8 mouse cellular contexts compared by ENCODE assay signal in the genomic region with DNA sequence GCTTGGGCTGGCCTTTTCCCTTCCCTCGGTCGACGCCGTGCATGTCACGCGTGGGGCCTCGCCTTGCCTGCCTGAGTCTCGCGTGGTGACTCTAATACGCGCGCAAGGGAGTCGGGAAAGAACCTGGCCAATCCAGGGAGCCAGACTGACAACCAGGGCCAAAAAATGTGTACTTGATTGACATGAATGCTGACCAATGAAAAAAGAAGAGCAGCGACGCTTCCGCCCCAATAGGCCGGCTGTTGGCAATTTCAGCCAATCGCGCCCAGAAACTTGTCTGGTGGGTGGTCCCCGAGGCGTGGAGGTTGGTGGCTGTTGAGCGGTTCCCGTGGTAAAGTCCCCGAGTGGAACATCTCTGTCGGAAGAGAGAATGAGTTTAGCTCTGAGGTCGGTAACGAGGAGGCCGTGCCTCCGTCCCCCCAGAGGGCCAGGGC. TPM values are rescaled to one million over a fixed set of nuclear protein-coding genes. Genes with fewer than 3 reads are reported as not detected.
DNase-seq lines count a peak whose midpoint lies in the region; ATAC-seq and TF ChIP-seq lines count a peak whose summit lies in the region.

Gene Cetn3, plus strand, starts transcription at position 107 of the 434 bp plus-strand sequence.

- H3K27me3 ChIP-seq in G1E (ENCODE audit: insufficient read depth, low read length): no peaks in the 10 kb centered on the region
- no peaks in the 10 kb centered on the region for H3K27me3 ChIP-seq in forebrain, embryonic 13.5 days
- no peaks in the 10 kb centered on the region for H3K27me3 ChIP-seq in liver, embryonic 15.5 days
- no peaks in the 10 kb centered on the region for H3K27me3 ChIP-seq in neural tube, embryonic 11.5 days (ENCODE audit: control insufficient read depth, insufficient read depth, low read length)
- H3K27me3 ChIP-seq in testis, adult 2 months (ENCODE audit: control insufficient read depth, insufficient read depth, low read length): no peaks in the 10 kb centered on the region

- intact Hi-C loops in heart, postnatal 10 days (cut with DNase I): loop anchor here (2.0 to 10.0 kb wide), 3 partner anchors 126 to 896 kb away; partner anchors contain the start of gene Lysmd3

- peak; percentile 79 for ATAC-seq in G1E (ENCODE audit: extremely low read depth, insufficient number of reproducible peaks, low FRiP score, poor library complexity, severe bottlenecking)
- ATAC-seq in forebrain, embryonic 13.5 days: peak; percentile 93
- peak; percentile 89 for ATAC-seq in liver, embryonic 15.5 days (ENCODE audit: insufficient read depth)
- ATAC-seq in neural tube, embryonic 11.5 days (ENCODE audit: insufficient read depth, low FRiP score, low TSS enrichment): peak; percentile 91

- H3K9ac ChIP-seq in forebrain, embryonic 13.5 days: peak within 1 kb of the TSS; percentile 69
- peak within 1 kb of the TSS; percentile 87 for H3K9ac ChIP-seq in liver, embryonic 15.5 days
- peak within 1 kb of the TSS; percentile 84 for H3K9ac ChIP-seq in neural tube, embryonic 11.5 days (ENCODE audit: low read length)

- H3K36me3 ChIP-seq in G1E (replicated peaks): peaks cover 21% of the 10 kb centered on the region
- peaks cover 8% of the 10 kb centered on the region for H3K36me3 ChIP-seq in forebrain, embryonic 13.5 days (ENCODE audit: poor library complexity, severe bottlenecking)
- H3K36me3 ChIP-seq in liver, embryonic 15.5 days (replicated peaks): peaks cover 19% of the 10 kb centered on the region
- H3K36me3 ChIP-seq in neural tube, embryonic 11.5 days (ENCODE audit: control insufficient read depth, insufficient read depth, low read length): no peaks in the 10 kb centered on the region
- H3K36me3 ChIP-seq in testis, adult 2 months (ENCODE audit: control insufficient read depth, insufficient read depth, low read length): no peaks in the 10 kb centered on the region; the same call in 1 of the 2 replicates

- no peak for TF ChIP-seq CTCF in G1E (IDR thresholded peaks at IDR 0.05; ENCODE audit: low read depth, low read length)
- TF ChIP-seq CTCF in testis, adult 2 months (IDR thresholded peaks at IDR 0.05; ENCODE audit: control insufficient read depth, insufficient read depth, insufficient replicate concordance, low read depth, low read length): no peak

- under 1% methylated on average over 29 of the region's 29 CpGs for WGBS in forebrain, embryonic 13.5 days
- under 1% methylated on average over 29 of the region's 29 CpGs for WGBS in liver, embryonic 15.5 days (ENCODE audit: insufficient replicate concordance)
- WGBS in neural tube, embryonic 11.5 days: 0% methylated on average over 29 of the region's 29 CpGs

- H3K9me3 ChIP-seq in G1E (replicated peaks): no peaks in the 10 kb centered on the region
- no peaks in the 10 kb centered on the region for H3K9me3 ChIP-seq in forebrain, embryonic 13.5 days (replicated peaks)
- no peaks in the 10 kb centered on the region for H3K9me3 ChIP-seq in liver, embryonic 15.5 days (replicated peaks)
- H3K9me3 ChIP-seq in neural tube, embryonic 11.5 days (ENCODE audit: control insufficient read depth, low read length): no peaks in the 10 kb centered on the region

- H3K4me3 ChIP-seq in G1E (ENCODE audit: low read depth, low read length): peak within 1 kb of the TSS; percentile 83
- peak within 1 kb of the TSS; percentile 56 for H3K4me3 ChIP-seq in forebrain, embryonic 13.5 days
- H3K4me3 ChIP-seq in liver, embryonic 15.5 days (replicated peaks): peak within 1 kb of the TSS; percentile 90
- H3K4me3 ChIP-seq in neural tube, embryonic 11.5 days (ENCODE audit: low read depth, low read length): peak within 1 kb of the TSS; percentile 59
- peak within 1 kb of the TSS; percentile 95 for H3K4me3 ChIP-seq in testis, adult 2 months (ENCODE audit: control insufficient read depth, low read depth, low read length)

- peaks cover 29% of the 10 kb centered on the region for H3K4me1 ChIP-seq in G1E (ENCODE audit: insufficient read depth, low read depth, low read length)
- H3K4me1 ChIP-seq in forebrain, embryonic 13.5 days: peaks cover 29% of the 10 kb centered on the region
- H3K4me1 ChIP-seq in liver, embryonic 15.5 days (replicated peaks): peaks cover 21% of the 10 kb centered on the region
- H3K4me1 ChIP-seq in neural tube, embryonic 11.5 days (ENCODE audit: control insufficient read depth, insufficient read depth, low read length): peaks cover 8% of the 10 kb centered on the region; the same call in 1 of the 2 replicates
- peaks cover 2% of the 10 kb centered on the region; the same call in 1 of the 2 replicates for H3K4me1 ChIP-seq in testis, adult 2 months (ENCODE audit: control insufficient read depth, insufficient read depth, low read length)

- DNase-seq in G1E (ENCODE audit: low spot score): peak; percentile 85
- peak; percentile 92 for DNase-seq in cerebellum, adult 11 months
- peak; percentile 95 for DNase-seq in heart, postnatal 10 days
- peak; percentile 89 to 95 for DNase-seq in kidney, postnatal 4 days
- DNase-seq in neural tube, embryonic 11.5 days (ENCODE audit: low spot score): peak; percentile 92

- peak; percentile 49; the same call in 1 of the 2 replicates for TF ChIP-seq POLR2A in testis, adult 2 months (IDR thresholded peaks at IDR 0.05; ENCODE audit: control insufficient read depth, low read depth, low read length)

- peak within 1 kb of the TSS; percentile 97 for H3K27ac ChIP-seq in forebrain, embryonic 13.5 days
- peak within 1 kb of the TSS; percentile 94 for H3K27ac ChIP-seq in liver, embryonic 15.5 days (replicated peaks)
- peak within 1 kb of the TSS; percentile 96 for H3K27ac ChIP-seq in neural tube, embryonic 11.5 days (ENCODE audit: low read depth, low read length)
- peak within 1 kb of the TSS; percentile 99 for H3K27ac ChIP-seq in testis, adult 2 months (ENCODE audit: control insufficient read depth, insufficient read depth, low read depth, low read length)

- peak within 1 kb of the TSS; percentile 73 for H3K4me2 ChIP-seq in forebrain, embryonic 13.5 days
- peak within 1 kb of the TSS; percentile 93 for H3K4me2 ChIP-seq in liver, embryonic 15.5 days
- H3K4me2 ChIP-seq in neural tube, embryonic 11.5 days (ENCODE audit: low read depth): peak within 1 kb of the TSS; percentile 59

RNA-seq across cellular contexts. Expression of gene Cetn3, which starts in this region (rescaled TPM):
- total RNA-seq in G1E (2014; fragmentation: Nextera tagmentation): 96.8 and 106 TPM in 2 replicates
- total RNA-seq in G1E (2017): 416 and 492 TPM in 2 replicates
- polyA plus RNA-seq in G1E (2012): 10.6 and 14.2 TPM in 2 replicates
- 267 and 308 TPM in 2 replicates for polyA plus RNA-seq in forebrain, embryonic 13.5 days (2015; fragmentation: Nextera tagmentation; extraction: Ambion mirVana)
- total RNA-seq in heart, postnatal 10 days (2021): 100 to 1,000 TPM in 1 of 2 experiments, 10 to 100 TPM in 1; 92.7 to 102 TPM
- polyA plus RNA-seq in liver, embryonic 15.5 days (2015; fragmentation: Nextera tagmentation; extraction: Ambion mirVana): 68.7 and 88.5 TPM in 2 replicates
- polyA plus RNA-seq in neural tube, embryonic 11.5 days (2014; fragmentation: Nextera tagmentation; extraction: Ambion mirVana): 246 and 267 TPM in 2 replicates
- 22.5 and 26.4 TPM in 2 replicates for polyA plus RNA-seq in testis, adult 2 months (2012; rRNA removed)

Comparison
In these comparisons a context has a peak if more than half of its experiments do, and no peak if none do; other contexts are left out.
1. Peak in every context shown above with its lines: DNase-seq, ATAC-seq, H3K4me3 ChIP-seq and H3K27ac ChIP-seq.